Mouse (Mus musculus) hindbrain, embryonic 11.5 days (tissue): Measurements from ENCODE around the gene Fgd2. TPM values are rescaled to one million over a fixed set of nuclear protein-coding genes. Genes with fewer than 3 reads are reported as not detected.

Source experiments
- ATAC-seq: fragments of 200-750 bp; cut with Nextera tagmentation; 2 replicates; pipeline ENCODE4 v1.8.0; 2017; ENCODE audit warnings: mild to moderate bottlenecking, moderate TSS enrichment, moderate library complexity; ENCODE audit not compliant: low FRiP score
- DNase-seq: peaks from one replicate; pipeline ENCODE4 v3.0.0-alpha.2; 2015; ENCODE audit warnings: low spot score
- H3K27ac ChIP-seq: fragments of 300-500 bp; sonication (generic); 2 replicates; pipeline ENCODE4 v1.5.1; 2014; ENCODE audit warnings: mild to moderate bottlenecking, low read depth, low read length
- H3K27me3 ChIP-seq: fragments of 300-500 bp; sonication (generic); 2 replicates; pipeline ENCODE4 v1.6.1; 2014; ENCODE audit warnings: mild to moderate bottlenecking, low read length, moderate library complexity, mixed read lengths; ENCODE audit not compliant: control insufficient read depth, insufficient read depth
- H3K36me3 ChIP-seq: fragments of 300-500 bp; sonication (generic); 2 replicates; pipeline ENCODE4 v1.6.1; 2014; ENCODE audit warnings: mild to moderate bottlenecking, low read length, moderate library complexity, mixed read lengths; ENCODE audit not compliant: control insufficient read depth, insufficient read depth
- H3K4me1 ChIP-seq: fragments of 300-500 bp; sonication (generic); replicated peaks from 2 replicates; pipeline ENCODE4 v1.6.1; 2014; ENCODE audit warnings: low read length, mixed read lengths; ENCODE audit not compliant: control insufficient read depth, insufficient read depth
- H3K4me2 ChIP-seq: fragments of 300-500 bp; sonication (generic); replicated peaks from 2 replicates; pipeline ENCODE4 v1.6.1; 2014; ENCODE audit warnings: mild to moderate bottlenecking, low read depth, low read length
- H3K4me3 ChIP-seq: fragments of 300-500 bp; sonication (generic); 2 replicates; pipeline ENCODE4 v1.5.1; 2014; ENCODE audit warnings: low read depth, low read length
- H3K9ac ChIP-seq: fragments of 300-500 bp; sonication (generic); 2 replicates; pipeline ENCODE4 v1.6.1; 2014; ENCODE audit warnings: low read depth, low read length
- H3K9me3 ChIP-seq: fragments of 300-500 bp; sonication (generic); 2 replicates; pipeline ENCODE4 v1.6.1; 2016; ENCODE audit warnings: low read length; ENCODE audit not compliant: control insufficient read depth
- WGBS: fragments of 180-500 bp; shearing (Covaris S2); extraction: QIAGEN DNeasy Blood & Tissue Kit; methylation state at CpG from one replicate; pipeline ENCODE4 v1.1.7; 2014; 5-methylcytosine and 5-hydroxymethylcytosine counted together
- polyA plus RNA-seq: library from polyadenylated mRNA; unstranded; fragments of >200 nt; fragmentation: Nextera tagmentation; extraction: Ambion mirVana; gene quantifications from 2 replicates; pipeline ENCODE4 v1.2.1, GENCODE M21; 2014

Fgd2 gene
- polyA plus RNA-seq, 1 experiment from 2014 or later = 4.2 TPM

GRCm38 (mm10) chr17:29341591-29342003, 19.1 kb upstream of the Fgd2 start:
- no peaks in the 10 kb centered on the region for H3K27me3 ChIP-seq
- H3K4me3 ChIP-seq = no peak overlapping the region
- no peak overlapping the region for H3K4me2 ChIP-seq
- H3K36me3 ChIP-seq = 0 out of 2 replicates have a peak, but pooled peaks cover 11% of the 10 kb centered on the region
- no peaks in the 10 kb centered on the region for H3K9me3 ChIP-seq
- 25% methylated on average over 9 of the region's 9 CpGs for WGBS
- peaks cover 8% of the 10 kb centered on the region for H3K4me1 ChIP-seq
- H3K9ac ChIP-seq = peak overlapping the region; percentile 47; the same call in 1 of the 2 replicates
- H3K27ac ChIP-seq = peak overlapping the region; percentile 70
- peak; percentile 63 for ATAC-seq
- peak; percentile 39 for DNase-seq

GRCm38 (mm10) chr17:29342010-29342910, 18.5 kb upstream of the Fgd2 start:
- Histone ChIP-seq H3K9me3 (no peaks in the 10 kb centered on the region), H3K36me3 (0 out of 2 replicates have a peak, but pooled peaks cover 9% of the 10 kb centered on the region), H3K4me2 (no peak overlapping the region), H3K4me1 (peaks cover 8% of the 10 kb centered on the region), H3K27me3 (no peaks in the 10 kb centered on the region), H3K4me3 (no peak overlapping the region), H3K9ac (no peak overlapping the region; the same call in 1 of the 2 replicates), H3K27ac (0 out of 2 replicates have a peak overlapping the region, but pooled peaks have one; percentile 70)
- ATAC-seq = 0 out of 2 replicates have a peak, but pooled peaks have one; percentile 25
- WGBS = 49% methylated on average over 13 of the region's 13 CpGs
- peak; percentile 24 for DNase-seq

GRCm38 (mm10) chr17:29343241-29343640, 17.5 kb upstream of the Fgd2 start:
- no peak for ATAC-seq
- 88% methylated on average over 5 of the region's 5 CpGs for WGBS
- Histone ChIP-seq H3K27me3 (no peaks in the 10 kb centered on the region), H3K4me3 (no peak overlapping the region), H3K9me3 (no peaks in the 10 kb centered on the region), H3K9ac (no peak overlapping the region), H3K27ac (no peak overlapping the region), H3K4me1 (peaks cover 12% of the 10 kb centered on the region), H3K4me2 (no peak overlapping the region), H3K36me3 (0 out of 2 replicates have a peak, but pooled peaks cover 6% of the 10 kb centered on the region)
- DNase-seq = no peak

GRCm38 (mm10) chr17:29345272-29345671, 15.4 kb upstream of the Fgd2 start:
- ATAC-seq (no peak), DNase-seq (no peak)
- Histone ChIP-seq H3K36me3 (0 out of 2 replicates have a peak, but pooled peaks cover 5% of the 10 kb centered on the region), H3K4me3 (no peak overlapping the region), H3K9me3 (no peaks in the 10 kb centered on the region), H3K4me1 (peaks cover 12% of the 10 kb centered on the region), H3K27ac (no peak overlapping the region), H3K4me2 (no peak overlapping the region), H3K9ac (no peak overlapping the region), H3K27me3 (no peaks in the 10 kb centered on the region)
- whole genome bisulfite sequencing = 94% methylated on average over 12 of the region's 12 CpGs

- H3K9me3 ChIP-seq = no peaks in the 10 kb centered on the region
- no peaks in the 10 kb centered on the region for H3K27me3 ChIP-seq
- peak overlapping the region; percentile 54 for H3K4me2 ChIP-seq
- 0 out of 2 replicates have a peak, but pooled peaks cover 5% of the 10 kb centered on the region for H3K36me3 ChIP-seq
- ATAC-seq (no peak), DNase-seq (peak; percentile 26)
- H3K9ac ChIP-seq = peak overlapping the region; percentile 94
- peak overlapping the region; percentile 79 for H3K27ac ChIP-seq
- peaks cover 10% of the 10 kb centered on the region for H3K4me1 ChIP-seq
- 5% methylated on average over 11 of the region's 11 CpGs for WGBS
- peak overlapping the region; percentile 97 for H3K4me3 ChIP-seq
Observed at GRCm38 (mm10) chr17:29346496-29347125, 14.1 kb upstream of the Fgd2 start.

GRCm38 (mm10) chr17:29347126-29347644, 13.5 kb upstream of the Fgd2 start:
- ATAC-seq (no peak), DNase-seq (peak; percentile 56)
- H3K4me1 ChIP-seq = peaks cover 7% of the 10 kb centered on the region; the same call in 1 of the 2 replicates
- peak overlapping the region; percentile 79 for H3K27ac ChIP-seq
- H3K4me3 ChIP-seq = peak overlapping the region; percentile 97
- no peaks in the 10 kb centered on the region for H3K27me3 ChIP-seq
- peak overlapping the region; percentile 54 for H3K4me2 ChIP-seq
- H3K9me3 ChIP-seq = no peaks in the 10 kb centered on the region
- H3K36me3 ChIP-seq = 0 out of 2 replicates have a peak, but pooled peaks cover 5% of the 10 kb centered on the region
- H3K9ac ChIP-seq = peak overlapping the region; percentile 94
- WGBS = under 1% methylated on average over 42 of the region's 45 CpGs

- Histone ChIP-seq H3K4me2 (peak within 1 kb of the TSS; percentile 54), H3K9me3 (no peaks in the 10 kb centered on the region), H3K27me3 (no peaks in the 10 kb centered on the region), H3K9ac (peak within 1 kb of the TSS; percentile 94), H3K36me3 (0 out of 2 replicates have a peak, but pooled peaks cover 3% of the 10 kb centered on the region), H3K4me3 (peak within 1 kb of the TSS; percentile 97), H3K4me1 (peaks cover 7% of the 10 kb centered on the region; the same call in 1 of the 2 replicates), H3K27ac (peak within 1 kb of the TSS; percentile 79)
- ATAC-seq (peak; percentile 95), DNase-seq (peak; percentile 100)
- WGBS = under 1% methylated on average over 42 of the region's 53 CpGs
Observed at GRCm38 (mm10) chr17:29347645-29348256, 13.0 kb upstream of the Fgd2 start, which contains the start of gene Mtch1. Mtch1 (minus strand) TSS chr17:29347934.

GRCm38 (mm10) chr17:29348996-29349395, 11.7 kb upstream of the Fgd2 start:
- H3K4me3 ChIP-seq = no peak overlapping the region
- H3K9me3 ChIP-seq = no peaks in the 10 kb centered on the region
- H3K4me2 ChIP-seq = no peak overlapping the region
- no peak overlapping the region for H3K9ac ChIP-seq
- no peak overlapping the region for H3K27ac ChIP-seq
- no peak for DNase-seq
- no peaks in the 10 kb centered on the region for H3K36me3 ChIP-seq
- H3K27me3 ChIP-seq = no peaks in the 10 kb centered on the region
- no peak for ATAC-seq
- peaks cover 7% of the 10 kb centered on the region; the same call in 1 of the 2 replicates for H3K4me1 ChIP-seq
- 66% methylated on average over 2 of the region's 2 CpGs for WGBS
